Mouse (Mus musculus) lung, embryonic 16.5 days (tissue): ENCODE data around the gene Zfp985. TPM values are rescaled to one million over a fixed set of nuclear protein-coding genes. Genes with fewer than 3 reads are reported as not detected.
"Not testable (repeated sequence)": the region's sequence is repeated elsewhere in the genome, so short reads cannot be mapped to it uniquely, and the experiment has no call there.

Experiments
- ATAC-seq: fragments of 200-750 bp; cut with Nextera tagmentation; 2 replicates; pipeline ENCODE4 v1.8.0; 2017; ENCODE audit warnings: low read depth, mild to moderate bottlenecking, moderate library complexity
- H3K27ac ChIP-seq: fragments of 300-500 bp; sonication (generic); 2 replicates; pipeline ENCODE4 v1.5.1; 2014; ENCODE audit warnings: mild to moderate bottlenecking, control low read depth, low read length
- H3K27me3 ChIP-seq: fragments of 300-500 bp; sonication (generic); 2 replicates; pipeline ENCODE4 v1.6.1; 2014; ENCODE audit warnings: low read depth, low read length, mixed read lengths; ENCODE audit not compliant: control insufficient read depth, insufficient read depth
- H3K36me3 ChIP-seq: fragments of 300-500 bp; sonication (generic); 2 replicates; pipeline ENCODE4 v1.6.1; 2014; ENCODE audit warnings: low read length; ENCODE audit not compliant: control insufficient read depth, insufficient read depth
- H3K4me1 ChIP-seq: fragments of 300-500 bp; sonication (generic); replicated peaks from 2 replicates; pipeline ENCODE4 v1.6.1; 2014; ENCODE audit warnings: low read length, mixed read lengths; ENCODE audit not compliant: control insufficient read depth, insufficient read depth
- H3K4me2 ChIP-seq: fragments of 300-500 bp; sonication (generic); 2 replicates; pipeline ENCODE4 v1.6.1; 2014; ENCODE audit warnings: low read depth, low read length, control low read depth
- H3K4me3 ChIP-seq: fragments of 300-500 bp; sonication (generic); 2 replicates; pipeline ENCODE4 v1.5.1; 2014; ENCODE audit warnings: mild to moderate bottlenecking, low read length, control low read depth
- H3K9ac ChIP-seq: fragments of 300-500 bp; sonication (generic); 2 replicates; pipeline ENCODE4 v1.6.1; 2014; ENCODE audit warnings: low read length, control low read depth
- H3K9me3 ChIP-seq: fragments of 300-500 bp; sonication (generic); 2 replicates; pipeline ENCODE4 v1.6.1; 2016; ENCODE audit warnings: low read length; ENCODE audit not compliant: control insufficient read depth
- WGBS: fragments of 180-500 bp; shearing (Covaris S2); extraction: QIAGEN DNeasy Blood & Tissue Kit; methylation state at CpG from one replicate; pipeline ENCODE4 v1.1.7; 2014; 5-methylcytosine and 5-hydroxymethylcytosine counted together
- polyA plus RNA-seq: library from polyadenylated mRNA; unstranded; fragments of >200 nt; fragmentation: Nextera tagmentation; extraction: Ambion mirVana; gene quantifications from 2 replicates; pipeline ENCODE4 v1.2.1, GENCODE M21; 2015

Gene Zfp985
- polyA plus RNA-seq, 1 experiment from 2014 or later: 0.31 TPM

DNA sequence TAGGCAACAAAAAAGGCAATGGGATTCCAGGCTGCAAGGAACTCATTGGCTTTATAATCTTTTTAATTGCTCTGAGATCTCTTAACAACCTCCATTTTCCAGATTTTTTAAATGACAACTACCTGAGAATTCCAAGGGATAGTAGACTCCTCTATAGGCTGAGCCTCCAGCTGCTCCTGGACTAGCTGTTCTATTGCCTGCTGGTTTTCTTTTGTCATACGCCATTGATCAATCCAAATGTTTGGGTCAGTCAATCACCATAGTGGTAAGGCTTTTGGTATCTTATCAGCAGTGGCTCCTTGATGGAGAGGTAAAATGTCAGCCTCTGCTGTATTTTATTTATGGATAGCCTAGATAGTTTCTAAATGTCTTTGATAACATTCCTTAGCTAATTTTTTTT, 44.6 kb downstream of the Zfp985 start:
- H3K27me3 ChIP-seq: no peaks in the 10 kb centered on the region
- no peak overlapping the region for H3K27ac ChIP-seq
- H3K9ac ChIP-seq: no peak overlapping the region

DNA sequence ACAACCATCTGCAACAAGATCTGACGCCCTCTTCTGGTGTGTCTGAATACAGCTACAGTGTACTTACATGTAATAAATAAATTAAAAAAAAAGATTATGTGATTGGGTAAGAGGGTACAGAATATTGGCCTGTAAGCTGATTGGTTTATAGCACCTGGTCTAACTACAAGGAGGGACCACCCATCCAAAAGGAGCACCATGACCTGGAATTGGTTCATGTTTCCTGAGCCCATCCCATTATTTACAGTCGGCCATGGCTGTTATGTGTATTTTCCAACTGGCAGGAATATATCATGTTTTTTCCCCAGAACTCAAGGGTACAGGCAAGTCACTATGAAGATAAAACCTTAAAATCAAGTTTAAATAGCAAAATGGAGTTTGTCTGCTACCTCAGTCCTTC, 45.8 kb downstream of the Zfp985 start:
- Histone ChIP-seq H3K4me3 (no peak overlapping the region), H3K9ac (no peak overlapping the region), H3K9me3 (peaks cover 23% of the 10 kb centered on the region), H3K4me2 (no peak overlapping the region), H3K4me1 (no peaks in the 10 kb centered on the region), H3K36me3 (no peaks in the 10 kb centered on the region), H3K27ac (no peak overlapping the region), H3K27me3 (no peaks in the 10 kb centered on the region)
- no peak for ATAC-seq
- 52% methylated on average over 2 of the region's 2 CpGs for WGBS

More for the DNA sequence above, 44.6 kb downstream of the Zfp985 start:
- Histone ChIP-seq H3K9me3 (peaks cover 23% of the 10 kb centered on the region), H3K36me3 (no peaks in the 10 kb centered on the region), H3K4me3 (no peak overlapping the region), H3K4me2 (no peak overlapping the region), H3K4me1 (no peaks in the 10 kb centered on the region)
- 45% methylated on average over 1 of the region's 1 CpGs for WGBS
- ATAC-seq: no peak

DNA sequence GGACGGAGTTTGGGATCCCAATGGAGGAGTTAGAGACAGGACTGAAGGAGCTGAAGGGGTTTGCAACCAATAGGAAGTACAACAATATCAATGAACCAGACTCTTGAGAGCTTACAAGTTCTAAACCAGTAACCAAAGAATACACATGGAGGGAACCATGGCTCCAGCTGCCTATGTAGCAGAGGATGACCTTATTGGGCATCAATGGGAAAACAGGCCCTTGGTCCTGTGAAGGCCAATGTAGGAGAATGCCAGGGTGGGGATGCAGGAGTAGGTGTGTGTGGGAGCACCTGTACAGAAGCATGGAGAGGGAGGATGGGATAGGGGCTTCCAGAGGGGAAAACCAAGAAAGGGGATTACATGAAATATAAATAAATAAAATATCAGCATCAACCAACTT, 48.8 kb downstream of the Zfp985 start:
- H3K27ac ChIP-seq: no peak overlapping the region
- WGBS: 21% methylated on average over 1 of the region's 1 CpGs
- H3K9me3 ChIP-seq: peaks cover 21% of the 10 kb centered on the region
- no peak overlapping the region for H3K4me3 ChIP-seq
- H3K27me3 ChIP-seq: no peaks in the 10 kb centered on the region
- no peaks in the 10 kb centered on the region for H3K36me3 ChIP-seq
- H3K4me2 ChIP-seq: no peak overlapping the region
- no peak for ATAC-seq
- H3K9ac ChIP-seq: no peak overlapping the region
- H3K4me1 ChIP-seq: no peaks in the 10 kb centered on the region

DNA sequence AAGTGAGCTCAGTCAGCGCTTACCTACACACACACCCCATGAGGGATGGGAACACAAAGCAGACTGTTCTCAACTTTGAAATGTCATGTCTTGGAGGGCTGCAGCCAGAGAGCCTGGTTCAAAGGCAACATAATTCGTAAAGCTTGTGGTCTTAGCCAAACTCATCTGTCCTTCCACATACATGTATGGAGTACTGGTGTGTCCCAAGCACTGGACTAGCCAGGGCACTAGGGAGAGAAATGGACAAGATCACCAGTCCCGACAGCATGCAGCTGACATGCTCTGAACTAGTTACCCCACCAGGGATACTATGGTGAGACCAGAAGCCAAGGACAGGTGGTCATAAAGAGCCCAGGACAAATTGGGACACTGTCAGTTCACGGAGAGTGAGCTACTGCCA, 50.7 kb downstream of the Zfp985 start:
- H3K36me3 ChIP-seq: no peaks in the 10 kb centered on the region
- H3K9ac ChIP-seq: no peak overlapping the region
- peaks cover 12% of the 10 kb centered on the region; the same call in 1 of the 2 replicates for H3K9me3 ChIP-seq
- 63% methylated on average over 4 of the region's 4 CpGs for WGBS
- H3K4me3 ChIP-seq: no peak overlapping the region
- no peak overlapping the region for H3K4me2 ChIP-seq
- no peaks in the 10 kb centered on the region for H3K4me1 ChIP-seq
- no peak for ATAC-seq
- no peak overlapping the region for H3K27ac ChIP-seq
- no peaks in the 10 kb centered on the region for H3K27me3 ChIP-seq

DNA sequence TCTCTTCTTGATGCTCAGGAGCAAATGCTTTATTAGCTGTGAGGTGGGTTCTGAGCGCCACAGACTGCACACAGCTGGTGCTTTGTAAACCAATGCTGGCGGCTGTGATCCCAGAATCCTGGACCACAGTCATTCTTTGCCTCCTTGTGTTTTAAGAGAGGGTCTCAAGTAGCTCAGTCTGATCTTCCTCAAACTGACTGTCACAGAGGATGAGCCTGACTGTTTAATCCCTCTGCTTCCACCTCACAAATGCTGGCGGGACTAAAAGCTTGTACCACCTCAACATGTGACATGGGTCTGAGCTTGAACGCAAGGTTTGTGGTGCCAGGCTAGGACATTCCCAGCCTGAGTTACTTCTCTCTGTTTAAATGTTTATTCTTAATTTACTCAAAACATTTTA, 52.4 kb downstream of the Zfp985 start:
- Histone ChIP-seq H3K4me2 (no peak overlapping the region), H3K9ac (no peak overlapping the region), H3K36me3 (no peaks in the 10 kb centered on the region), H3K27ac (no peak overlapping the region), H3K9me3 (peaks cover 6% of the 10 kb centered on the region; the same call in 1 of the 2 replicates), H3K27me3 (no peaks in the 10 kb centered on the region), H3K4me1 (no peaks in the 10 kb centered on the region), H3K4me3 (no peak overlapping the region)
- no peak for ATAC-seq
- WGBS: 73% methylated on average over 4 of the region's 4 CpGs

DNA sequence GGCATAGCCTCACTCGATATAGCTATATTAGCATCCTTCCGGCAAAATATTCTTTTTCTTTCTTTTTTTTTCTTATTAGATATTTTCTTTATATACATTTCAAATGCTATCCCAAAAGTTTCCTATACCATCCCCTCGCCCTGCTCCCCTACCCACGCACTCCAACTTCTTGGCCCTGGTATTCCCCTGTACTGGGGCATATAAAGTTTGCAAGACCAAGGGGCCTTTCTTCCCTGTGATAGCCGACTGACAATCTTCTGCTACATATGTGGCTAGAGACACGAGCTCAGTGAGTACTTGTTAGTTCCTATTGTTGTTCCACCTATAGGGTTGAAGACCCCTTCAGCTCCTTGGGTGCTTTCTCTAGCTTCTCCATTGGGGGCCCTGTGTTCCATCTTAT, 53.4 kb downstream of the Zfp985 start:
- not testable (repeated sequence) for H3K4me1 ChIP-seq, H3K4me2 ChIP-seq, H3K27me3 ChIP-seq, H3K9me3 ChIP-seq, H3K9ac ChIP-seq, H3K4me3 ChIP-seq, ATAC-seq, H3K36me3 ChIP-seq, H3K27ac ChIP-seq
- 79% methylated on average over 6 of the region's 6 CpGs for WGBS

DNA sequence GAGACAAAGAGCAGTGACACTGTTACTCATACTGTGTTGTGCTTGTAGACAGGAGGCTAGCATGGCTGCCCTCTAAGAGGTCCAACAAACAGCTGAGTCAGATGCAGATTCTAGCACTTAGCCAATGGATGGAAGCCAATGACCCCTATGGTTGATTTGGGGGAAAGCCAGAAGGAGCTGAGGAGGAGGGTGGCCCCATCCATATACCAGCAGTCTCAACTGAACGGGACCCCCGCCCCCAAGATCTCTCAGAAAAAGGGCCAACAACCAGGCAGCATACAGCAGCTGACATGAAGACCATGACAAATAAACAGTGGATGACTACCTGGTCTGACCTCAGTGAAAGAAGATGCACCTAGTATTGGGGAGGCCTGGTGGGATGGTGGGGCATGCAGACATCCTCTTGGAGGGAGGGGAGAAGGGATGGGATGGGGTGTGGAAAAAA, 80.8 kb downstream of the Zfp985 start:
- not testable (repeated sequence) for H3K9ac ChIP-seq, H3K9me3 ChIP-seq, H3K36me3 ChIP-seq, H3K27me3 ChIP-seq, H3K4me3 ChIP-seq, H3K4me1 ChIP-seq, H3K4me2 ChIP-seq, H3K27ac ChIP-seq
- ATAC-seq: peak; percentile 52; the same call in 1 of the 2 replicates
- WGBS: no CpG with 5 or more reads among the region's 2 CpGs

Other genes with a start within 250 kb of the Zfp985 start
- 0.06 TPM in 1 of 2 replicates, not detected in the other for gene Zfp988, start 247.6 kb upstream of the Zfp985 start, polyA plus RNA-seq
- 0.25 TPM in 1 of 2 replicates, not detected in the other for gene Zfp978, start 192.0 kb upstream of the Zfp985 start, polyA plus RNA-seq
- 3.7 and 4.7 TPM in 2 replicates for gene Zfp982, start 60.9 kb upstream of the Zfp985 start, polyA plus RNA-seq
- 0.08 and 0.10 TPM in 2 replicates for gene Gm16503, start 13.1 kb upstream of the Zfp985 start, polyA plus RNA-seq
- 3.4 and 4.9 TPM in 2 replicates for gene Zfp979, start 89.2 kb downstream of the Zfp985 start, polyA plus RNA-seq
- gene Zfp534, start 149.3 kb downstream of the Zfp985 start, polyA plus RNA-seq: not detected in 2 replicates